Mouse (Mus musculus) liver, adult 2 months (tissue): Measurements from ENCODE around the gene Rbbp6. TPM values are rescaled to one million over a fixed set of nuclear protein-coding genes. Genes with fewer than 3 reads are reported as not detected.

Experiments used
- DNase-seq: peaks from one replicate; pipeline ENCODE4 v3.0.0-alpha.2; 2011; ENCODE audit warnings: low read depth, low spot score; ENCODE audit errors: extremely low read depth
- H3K27ac ChIP-seq: fragments of 200-500 bp; replicated peaks from 2 replicates; pipeline ENCODE4 v1.5.1; 2012; ENCODE audit warnings: low read depth, mild to moderate bottlenecking, control low read depth, inconsistent platforms, low read length; ENCODE audit not compliant: insufficient read depth
- H3K27me3 ChIP-seq: fragments of 200-500 bp; 2 replicates; pipeline ENCODE4 v1.6.1; 2012; ENCODE audit warnings: mild to moderate bottlenecking, moderate library complexity, low read length, inconsistent platforms; ENCODE audit not compliant: control insufficient read depth, insufficient read depth
- H3K36me3 ChIP-seq: fragments of 200-500 bp; 2 replicates; pipeline ENCODE4 v1.6.1; 2012; ENCODE audit warnings: low read length, inconsistent platforms; ENCODE audit not compliant: control insufficient read depth, insufficient read depth
- H3K4me1 ChIP-seq: fragments of 200-500 bp; 2 replicates; pipeline ENCODE4 v1.6.1; 2011; ENCODE audit warnings: low read length; ENCODE audit not compliant: control insufficient read depth, insufficient read depth
- H3K4me3 ChIP-seq: fragments of 200-500 bp; 2 replicates; pipeline ENCODE4 v1.5.1; 2011; ENCODE audit warnings: low read depth, mild to moderate bottlenecking, control low read depth, low read length, moderate library complexity; ENCODE audit not compliant: insufficient read depth
- H3K79me2 ChIP-seq: fragments of 200-500 bp; 2 replicates; pipeline ENCODE4 v1.6.1; 2012; ENCODE audit warnings: inconsistent platforms, mild to moderate bottlenecking, low read length, moderate library complexity; ENCODE audit not compliant: control insufficient read depth, insufficient read depth
- H3K9ac ChIP-seq: fragments of 200-500 bp; 2 replicates; pipeline ENCODE4 v1.6.1; 2012; ENCODE audit warnings: low read depth, mild to moderate bottlenecking, control low read depth, inconsistent platforms, low read length
- CTCF ChIP-seq: fragments of 200-500 bp; IDR thresholded peaks from 2 replicates; pipeline ENCODE4 v1.5.1; 2011; ENCODE audit warnings: low read depth, low read length, control low read depth
- POLR2A ChIP-seq: fragments of 200-500 bp; IDR thresholded peaks from 2 replicates; pipeline ENCODE4 v1.6.1; 2011; ENCODE audit warnings: low read length, control low read depth; ENCODE audit not compliant: insufficient read depth; ENCODE audit errors: extremely low read depth
- WGBS: fragments of 180-500 bp; shearing (Covaris S2); methylation state at CpG from one replicate; pipeline ENCODE4 v1.1.7; 2018; 5-methylcytosine and 5-hydroxymethylcytosine counted together
- polyA plus RNA-seq: library from polyadenylated mRNA; depleted of rRNA; stranded (reverse); fragments of >200 nt; gene quantifications from 2 replicates; pipeline ENCODE4 v1.2.3, GENCODE M21; 2012
- total RNA-seq: library from RNA; depleted of rRNA; stranded (reverse); fragments of >200 nt; gene quantifications from 2 replicates; pipeline ENCODE4 v1.2.3, GENCODE M21; 2014

The Rbbp6 gene
- total and polyA plus RNA-seq, 2 experiments, result 6.1 to 21.6 TPM

GRCm38 (mm10) chr7:123003207-123003606, 37.7 kb downstream of the Rbbp6 start:
- H3K27ac ChIP-seq, result no peak overlapping the region
- no peak overlapping the region for H3K4me3 ChIP-seq
- WGBS, result 95% methylated on average over 4 of the region's 4 CpGs
- H3K27me3 ChIP-seq, result no peaks in the 10 kb centered on the region
- H3K36me3 ChIP-seq, result peaks cover 45% of the 10 kb centered on the region
- no peaks in the 10 kb centered on the region for H3K79me2 ChIP-seq
- no peak for TF ChIP-seq CTCF
- TF ChIP-seq POLR2A, result no peak
- H3K4me1 ChIP-seq, result peaks cover 13% of the 10 kb centered on the region; the same call in 1 of the 2 replicates
- no peak overlapping the region for H3K9ac ChIP-seq
- no peak for DNase-seq

DNA sequence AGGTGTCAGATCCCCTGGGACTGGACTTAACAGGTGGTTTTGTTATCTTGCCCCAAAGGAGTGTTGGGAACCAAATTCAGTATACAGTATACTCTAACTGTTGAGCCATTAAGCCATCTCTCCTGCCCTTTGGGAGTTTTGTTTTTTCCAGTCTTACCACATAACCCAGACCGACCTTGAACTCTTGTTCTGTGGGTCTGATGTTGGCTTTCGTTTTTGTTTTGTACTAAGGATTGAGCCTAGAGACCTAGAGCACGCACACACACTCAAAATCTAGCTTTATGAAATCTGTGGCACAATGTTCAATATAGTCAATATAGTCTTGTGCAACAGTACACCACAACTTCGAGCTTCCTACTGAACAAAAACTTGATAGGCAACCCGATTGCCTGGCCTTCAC, 39.0 kb downstream of the Rbbp6 start:
- peaks cover 13% of the 10 kb centered on the region; the same call in 1 of the 2 replicates for H3K4me1 ChIP-seq
- no peaks in the 10 kb centered on the region for H3K27me3 ChIP-seq
- no peak overlapping the region for H3K9ac ChIP-seq
- 17% methylated on average over 5 of the region's 5 CpGs for WGBS
- H3K36me3 ChIP-seq, result peaks cover 33% of the 10 kb centered on the region
- no peak overlapping the region for H3K4me3 ChIP-seq
- no peaks in the 10 kb centered on the region for H3K79me2 ChIP-seq
- TF ChIP-seq POLR2A (no peak), CTCF (no peak)
- peak overlapping the region; percentile 55 for H3K27ac ChIP-seq
- peak; percentile 82 for DNase-seq

DNA sequence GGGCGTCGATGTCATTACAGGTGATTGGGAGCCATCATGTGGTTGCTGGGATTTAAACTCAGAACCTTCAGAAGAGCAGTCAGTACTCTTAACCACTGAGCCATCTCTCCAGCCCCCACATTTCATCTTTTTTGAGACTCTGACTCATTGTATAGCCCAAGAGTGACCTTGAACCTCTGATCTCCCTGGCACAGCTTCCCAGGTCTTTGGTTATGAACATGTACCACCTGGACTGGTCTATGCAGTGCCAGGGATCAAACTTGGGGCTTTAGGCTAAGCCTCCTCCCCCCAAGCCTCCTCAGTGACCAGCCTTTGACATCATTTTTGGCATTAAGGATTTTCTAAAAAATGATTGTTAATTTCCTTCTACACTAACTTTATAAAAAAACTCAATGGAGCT, 40.8 kb downstream of the Rbbp6 start:
- H3K79me2 ChIP-seq, result no peaks in the 10 kb centered on the region
- H3K27me3 ChIP-seq, result no peaks in the 10 kb centered on the region
- DNase-seq, result no peak
- TF ChIP-seq CTCF (no peak), POLR2A (no peak)
- H3K9ac ChIP-seq, result no peak overlapping the region
- H3K36me3 ChIP-seq, result peaks cover 17% of the 10 kb centered on the region
- no peak overlapping the region for H3K27ac ChIP-seq
- H3K4me3 ChIP-seq, result no peak overlapping the region
- 70% methylated on average over 2 of the region's 2 CpGs for WGBS
- H3K4me1 ChIP-seq, result peaks cover 10% of the 10 kb centered on the region; the same call in 1 of the 2 replicates

DNA sequence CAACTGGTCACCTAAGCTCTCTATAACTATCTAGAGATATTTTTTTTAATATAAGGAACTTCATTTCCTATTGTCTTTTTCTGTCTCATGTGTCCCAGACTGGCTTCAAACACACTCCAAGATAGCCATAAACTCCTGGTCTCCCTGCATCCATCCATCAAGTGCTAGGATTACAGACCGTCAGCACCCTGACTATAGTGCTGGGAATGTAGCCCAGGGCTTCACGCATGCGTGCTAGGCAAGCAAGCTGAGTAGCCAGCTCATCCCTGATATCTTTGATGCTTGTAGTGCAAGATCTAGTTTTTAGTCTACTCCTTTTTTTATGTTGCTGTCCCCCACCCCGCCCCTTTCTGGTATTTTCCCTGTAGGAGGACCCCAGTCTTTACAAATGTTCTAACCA, 42.3 kb downstream of the Rbbp6 start:
- peaks cover 10% of the 10 kb centered on the region; the same call in 1 of the 2 replicates for H3K4me1 ChIP-seq
- WGBS, result 76% methylated on average over 4 of the region's 4 CpGs
- peaks cover 9% of the 10 kb centered on the region; the same call in 1 of the 2 replicates for H3K36me3 ChIP-seq
- H3K27me3 ChIP-seq, result no peaks in the 10 kb centered on the region
- DNase-seq, result no peak
- H3K79me2 ChIP-seq, result no peaks in the 10 kb centered on the region
- no peak overlapping the region for H3K4me3 ChIP-seq
- TF ChIP-seq CTCF (no peak), POLR2A (no peak)
- no peak overlapping the region for H3K27ac ChIP-seq
- H3K9ac ChIP-seq, result no peak overlapping the region

GRCm38 (mm10) chr7:123013466-123013865, 48.0 kb downstream of the Rbbp6 start:
- TF ChIP-seq CTCF (no peak), POLR2A (no peak)
- Histone ChIP-seq H3K9ac (no peak overlapping the region), H3K4me1 (no peaks in the 10 kb centered on the region), H3K36me3 (no peaks in the 10 kb centered on the region), H3K27ac (no peak overlapping the region), H3K27me3 (no peaks in the 10 kb centered on the region), H3K4me3 (no peak overlapping the region), H3K79me2 (no peaks in the 10 kb centered on the region)
- WGBS, result 86% methylated on average over 5 of the region's 5 CpGs
- no peak for DNase-seq

DNA sequence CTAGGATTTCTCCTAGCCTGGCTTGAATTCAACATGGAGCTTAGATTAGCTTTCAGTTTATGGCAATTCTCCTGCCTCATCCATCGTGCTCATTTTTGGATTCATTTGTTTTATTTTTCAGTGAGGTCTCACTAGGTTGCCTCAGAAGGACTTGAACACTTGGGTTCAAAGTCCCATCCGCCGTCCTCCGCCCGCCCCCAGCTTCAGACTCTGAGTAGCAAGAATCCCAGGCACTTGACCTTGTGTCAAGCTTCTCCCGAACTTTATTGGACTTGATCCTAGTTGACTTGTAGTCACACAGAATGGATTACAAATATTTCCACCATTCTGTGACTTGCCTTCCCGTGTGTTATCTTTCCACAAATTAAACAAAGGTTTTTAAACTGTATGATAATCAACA, 49.2 kb downstream of the Rbbp6 start:
- Histone ChIP-seq H3K4me3 (no peak overlapping the region), H3K9ac (no peak overlapping the region), H3K79me2 (no peaks in the 10 kb centered on the region), H3K4me1 (no peaks in the 10 kb centered on the region), H3K27me3 (no peaks in the 10 kb centered on the region), H3K27ac (no peak overlapping the region), H3K36me3 (no peaks in the 10 kb centered on the region)
- DNase-seq, result no peak
- TF ChIP-seq CTCF (no peak), POLR2A (no peak)
- 71% methylated on average over 7 of the region's 7 CpGs for WGBS
